Mouse (Mus musculus) heart, adult 2 months (tissue): Measurements from ENCODE around the gene Prrxl1.

Experiments used
- CTCF ChIP-seq: fragments of 200-600 bp; IDR thresholded peaks from 2 replicates; pipeline ENCODE4 v1.8.1; 2022; ENCODE audit warnings: antibody characterized with exemption, mild to moderate bottlenecking, moderate library complexity
- EP300 ChIP-seq: fragments of 200-500 bp; IDR thresholded peaks from 2 replicates; pipeline ENCODE4 v1.6.1; 2011; ENCODE audit warnings: low read depth, low read length, control low read depth; ENCODE audit not compliant: insufficient read depth

DNA sequence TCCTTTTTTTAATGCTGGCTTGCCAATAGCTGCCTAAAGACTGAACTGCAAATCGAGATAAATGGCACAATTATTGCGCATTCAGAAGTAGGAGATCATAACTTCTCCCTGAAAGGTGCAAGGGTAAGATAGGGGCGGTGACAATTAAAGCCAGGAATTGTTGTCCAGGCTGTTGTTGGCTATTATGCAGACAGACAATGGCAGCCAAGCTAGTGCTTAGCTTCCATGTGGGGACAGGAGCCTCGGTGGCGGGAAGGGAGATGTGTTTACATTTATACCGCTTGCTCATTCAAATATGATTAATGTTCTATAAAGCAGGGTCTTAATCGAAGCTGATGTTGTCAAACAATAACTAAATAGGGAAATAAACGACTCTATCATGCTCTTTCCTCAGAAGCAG, 7.1 kb downstream of the Prrxl1 start:
- no peak for TF ChIP-seq CTCF
- no peak for TF ChIP-seq EP300
